Mouse (Mus musculus) cortical plate, adult 2 months (tissue): Measurements from ENCODE around the gene Chchd1.

ENCODE experiments used
- CTCF ChIP-seq: fragments of 200-500 bp; IDR thresholded peaks from 2 replicates; pipeline ENCODE4 v1.5.1; 2011; ENCODE audit warnings: mild to moderate bottlenecking, control low read depth, low read length; ENCODE audit not compliant: insufficient read depth; ENCODE audit errors: extremely low read depth
- POLR2A ChIP-seq: fragments of 200-500 bp; IDR thresholded peaks from 2 replicates; pipeline ENCODE4 v1.6.1; 2011; ENCODE audit warnings: mild to moderate bottlenecking, low read length, control low read depth; ENCODE audit not compliant: insufficient read depth; ENCODE audit errors: extremely low read depth

DNA sequence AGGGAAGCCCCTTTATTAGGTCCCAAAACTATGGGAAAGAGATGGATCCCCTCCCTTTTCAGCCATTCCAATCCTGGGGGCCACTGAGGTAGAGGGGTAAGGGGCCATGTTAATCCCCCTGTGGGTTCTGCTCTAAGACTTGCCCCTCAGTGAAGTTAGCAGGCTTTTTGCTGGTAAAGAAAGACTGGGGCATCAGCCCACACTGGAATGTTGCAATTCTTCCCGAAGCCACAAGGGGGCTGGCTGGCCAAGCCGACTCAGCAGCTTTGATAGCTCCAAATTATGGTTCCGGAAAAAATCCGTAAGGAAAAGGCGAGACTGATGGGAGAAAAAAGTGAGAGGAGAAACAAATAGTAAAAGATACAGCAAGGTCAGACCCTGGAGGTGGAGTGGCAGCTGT is 21.2 kb downstream of the Chchd1 start:
- TF ChIP-seq POLR2A (no peak), CTCF (peak; percentile 76)
